Mouse (Mus musculus) E14TG2a.4 (cell line): ENCODE results near the gene Ccl9.

Experiments
- CTCF ChIP-seq: conservative IDR thresholded peaks from 2 replicates; pipeline ENCODE4 v1.5.1; 2014; ENCODE audit warnings: low read length
- NANOG ChIP-seq: IDR thresholded peaks from 2 replicates; pipeline ENCODE4 v1.6.1; 2014; ENCODE audit warnings: borderline replicate concordance, low read length, mixed read lengths
- POU5F1 ChIP-seq: IDR thresholded peaks from 2 replicates; pipeline ENCODE4 v1.6.1; 2014; ENCODE audit warnings: low read length, borderline replicate concordance

DNA sequence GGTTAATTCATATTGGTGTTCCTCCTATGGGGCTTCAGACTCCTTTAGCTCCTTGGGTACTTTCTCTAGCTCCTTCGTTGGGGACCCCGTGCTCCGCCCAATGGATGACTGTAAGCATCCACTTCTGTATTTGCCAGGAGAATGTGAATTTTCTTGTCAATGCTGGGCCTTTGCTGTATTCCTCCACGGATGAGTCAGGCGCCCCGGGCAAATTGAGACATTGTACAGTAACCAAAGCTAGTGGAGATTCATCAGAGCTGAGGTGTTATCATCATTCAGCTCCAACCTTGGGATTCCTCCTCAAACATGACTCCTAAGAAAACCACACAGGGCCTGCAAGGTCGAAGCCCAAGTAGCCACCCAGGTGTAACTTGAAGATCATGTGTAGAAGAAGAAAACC, 19.4 kb upstream of the Ccl9 start:
- TF ChIP-seq CTCF = no peak
- no peak for TF ChIP-seq POU5F1
- TF ChIP-seq NANOG = no peak
